Mouse (Mus musculus) limb, embryonic 14.5 days (tissue): ENCODE measurements around the gene Ift52. TPM values are rescaled to one million over a fixed set of nuclear protein-coding genes. Genes with fewer than 3 reads are reported as not detected.

ENCODE experiments used
- ATAC-seq: fragments of 200-750 bp; cut with Nextera tagmentation; 2 replicates; pipeline ENCODE4 v1.8.0; 2017; ENCODE audit warnings: low read depth, moderate number of reproducible peaks, moderate TSS enrichment; ENCODE audit not compliant: low FRiP score
- DNase-seq: peaks from one replicate; pipeline ENCODE4 v3.0.0-alpha.2; 2015; ENCODE audit warnings: low spot score
- H3K27ac ChIP-seq: fragments of 300-500 bp; sonication (generic); replicated peaks from 2 replicates; pipeline ENCODE4 v1.5.1; 2014; ENCODE audit warnings: low read depth, mild to moderate bottlenecking, low read length, moderate library complexity, mixed read lengths
- H3K27me3 ChIP-seq: fragments of 300-500 bp; sonication (generic); 2 replicates; pipeline ENCODE4 v1.6.1; 2014; ENCODE audit warnings: low read length, mixed read lengths; ENCODE audit not compliant: control insufficient read depth, insufficient read depth
- H3K36me3 ChIP-seq: fragments of 300-500 bp; sonication (generic); 2 replicates; pipeline ENCODE4 v1.6.1; 2014; ENCODE audit warnings: mild to moderate bottlenecking, low read length, moderate library complexity, mixed read lengths; ENCODE audit not compliant: control insufficient read depth, insufficient read depth
- H3K4me1 ChIP-seq: fragments of 300-500 bp; sonication (generic); 2 replicates; pipeline ENCODE4 v1.6.1; 2014; ENCODE audit warnings: antibody characterized with exemption, low read length, mixed read lengths; ENCODE audit not compliant: control insufficient read depth, insufficient read depth
- H3K4me2 ChIP-seq: fragments of 300-500 bp; sonication (generic); replicated peaks from 2 replicates; pipeline ENCODE4 v1.6.1; 2014; ENCODE audit warnings: low read depth, mild to moderate bottlenecking, low read length, moderate library complexity; ENCODE audit not compliant: severe bottlenecking
- H3K4me3 ChIP-seq: fragments of 300-500 bp; sonication (generic); replicated peaks from 2 replicates; pipeline ENCODE4 v1.5.1; 2014; ENCODE audit warnings: low read length
- H3K9ac ChIP-seq: fragments of 300-500 bp; sonication (generic); 2 replicates; pipeline ENCODE4 v1.6.1; 2014; ENCODE audit warnings: mild to moderate bottlenecking, low read depth, low read length, moderate library complexity; ENCODE audit not compliant: severe bottlenecking
- H3K9me3 ChIP-seq: fragments of 300-500 bp; sonication (generic); 2 replicates; pipeline ENCODE4 v1.6.1; 2016; ENCODE audit warnings: low read length; ENCODE audit not compliant: control insufficient read depth
- POLR2A ChIP-seq: fragments of 200-500 bp; IDR thresholded peaks from 2 replicates; pipeline ENCODE4 v1.8.0; 2012; ENCODE audit warnings: inconsistent platforms, mild to moderate bottlenecking, moderate library complexity, borderline replicate concordance; ENCODE audit not compliant: insufficient read depth, insufficient read length; ENCODE audit errors: extremely low read depth
- WGBS: fragments of 180-500 bp; shearing (Covaris S2); extraction: QIAGEN DNeasy Blood & Tissue Kit; methylation state at CpG from one replicate; pipeline ENCODE4 v1.1.7; 2014; 5-methylcytosine and 5-hydroxymethylcytosine counted together
- polyA plus RNA-seq, 2 experiments: library from polyadenylated mRNA; depleted of rRNA in 1 of 2; stranded (reverse) in 1 of 2; unstranded in 1 of 2; fragments of >200 nt; fragmentation: Nextera tagmentation in 1 of 2; extraction: Ambion mirVana in 1 of 2; gene quantifications; 2 replicates each; pipeline versions ENCODE4 v1.2.1 to v1.2.3; 2012 to 2014

Ift52 gene
- polyA plus RNA-seq, 2 experiments: 39.7 to 45.8 TPM

DNA sequence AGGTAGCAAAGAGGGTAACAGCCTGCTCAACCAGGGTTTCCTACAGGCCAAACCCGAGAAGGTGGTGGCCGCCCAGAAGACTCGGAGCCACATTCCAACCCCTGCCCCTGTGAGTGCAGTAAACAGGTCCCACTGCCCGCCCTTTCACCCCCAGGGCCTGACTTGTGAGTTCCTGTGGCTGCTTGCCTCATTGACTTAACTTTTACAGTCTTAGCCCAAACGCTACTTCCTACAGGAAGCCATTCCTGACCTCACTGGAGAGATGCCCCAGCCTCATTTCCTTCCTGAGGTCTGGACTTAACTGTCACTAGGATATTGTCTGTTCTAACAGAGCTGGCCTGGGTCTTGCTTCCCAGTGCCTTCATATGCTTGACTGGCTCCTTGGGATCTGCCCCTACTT is 65.4 kb downstream of the Ift52 start:
- no peak for TF ChIP-seq POLR2A
- ATAC-seq (no peak), DNase-seq (no peak)
- H3K4me3 ChIP-seq: no peak overlapping the region
- H3K36me3 ChIP-seq: no peaks in the 10 kb centered on the region
- no peak overlapping the region for H3K4me2 ChIP-seq
- H3K9ac ChIP-seq: no peak overlapping the region
- H3K27me3 ChIP-seq: no peaks in the 10 kb centered on the region
- H3K4me1 ChIP-seq: no peaks in the 10 kb centered on the region
- H3K27ac ChIP-seq: no peak overlapping the region
- 61% methylated on average over 4 of the region's 5 CpGs for WGBS
- no peaks in the 10 kb centered on the region for H3K9me3 ChIP-seq

- Histone ChIP-seq H3K4me1 (no peaks in the 10 kb centered on the region), H3K27ac (no peak overlapping the region), H3K4me2 (no peak overlapping the region), H3K27me3 (no peaks in the 10 kb centered on the region), H3K36me3 (no peaks in the 10 kb centered on the region), H3K9ac (no peak overlapping the region), H3K4me3 (no peak overlapping the region), H3K9me3 (no peaks in the 10 kb centered on the region)
- DNase-seq (no peak), ATAC-seq (no peak)
- no peak for TF ChIP-seq POLR2A
- 89% methylated on average over 3 of the region's 3 CpGs for WGBS
Observed at GRCm38 (mm10) chr2:163084519-163084918, 67.4 kb downstream of the Ift52 start.

DNA sequence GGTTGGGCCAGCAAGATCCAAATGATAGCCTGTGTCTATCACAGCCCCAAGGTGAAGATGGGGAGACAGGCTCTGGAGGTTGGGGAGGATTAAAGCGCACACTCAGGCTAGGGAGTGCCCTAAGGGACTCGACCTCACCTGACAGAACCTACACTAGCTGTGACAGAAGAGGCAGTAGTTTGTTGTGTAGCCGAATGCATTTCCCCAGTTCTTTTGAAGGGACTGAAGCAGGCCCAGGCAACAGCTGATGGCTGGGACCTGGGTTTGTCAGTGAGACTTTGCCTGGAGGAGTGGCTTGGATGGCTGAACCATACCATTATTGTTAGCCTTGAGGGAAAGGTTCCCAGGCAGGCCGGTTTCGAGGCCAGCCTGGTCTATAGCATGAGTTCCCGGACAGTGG is 67.9 kb downstream of the Ift52 start:
- no peaks in the 10 kb centered on the region for H3K36me3 ChIP-seq
- H3K9me3 ChIP-seq: no peaks in the 10 kb centered on the region
- no peak overlapping the region for H3K9ac ChIP-seq
- ATAC-seq: no peak
- no peak overlapping the region for H3K4me3 ChIP-seq
- no peak overlapping the region for H3K27ac ChIP-seq
- TF ChIP-seq POLR2A: no peak
- H3K4me1 ChIP-seq: no peaks in the 10 kb centered on the region
- H3K4me2 ChIP-seq: no peak overlapping the region
- H3K27me3 ChIP-seq: no peaks in the 10 kb centered on the region
- 83% methylated on average over 6 of the region's 6 CpGs for WGBS
- no peak for DNase-seq

- Histone ChIP-seq H3K9ac (no peak overlapping the region), H3K4me3 (no peak overlapping the region), H3K27ac (no peak overlapping the region), H3K4me2 (no peak overlapping the region), H3K9me3 (no peaks in the 10 kb centered on the region), H3K27me3 (no peaks in the 10 kb centered on the region), H3K36me3 (no peaks in the 10 kb centered on the region), H3K4me1 (no peaks in the 10 kb centered on the region)
- ATAC-seq (no peak), DNase-seq (no peak)
- no peak for TF ChIP-seq POLR2A
- 64% methylated on average over 8 of the region's 8 CpGs for WGBS
Observed at GRCm38 (mm10) chr2:163086561-163086960, 69.4 kb downstream of the Ift52 start.

- Histone ChIP-seq H3K4me1 (no peaks in the 10 kb centered on the region), H3K27ac (no peak within 1 kb of the TSS), H3K27me3 (no peaks in the 10 kb centered on the region), H3K36me3 (no peaks in the 10 kb centered on the region), H3K4me3 (no peak within 1 kb of the TSS), H3K9ac (no peak within 1 kb of the TSS), H3K4me2 (no peak within 1 kb of the TSS), H3K9me3 (no peaks in the 10 kb centered on the region)
- WGBS: 90% methylated on average over 9 of the region's 9 CpGs
- DNase-seq: no peak
- ATAC-seq: no peak
- TF ChIP-seq POLR2A: no peak
Observed at GRCm38 (mm10) chr2:163087728-163088127, 70.6 kb downstream of the Ift52 start, which contains the start of gene Gtsf1l. Gene Gtsf1l, minus strand, starts transcription at chr2:163087855.
